Mouse (Mus musculus) megakaryocyte, embryonic 14.5 days (primary cell): ENCODE results near the gene Gm20388.

Experiments used
- FLI1 ChIP-seq: IDR thresholded peaks from 2 replicates; pipeline ENCODE4 v1.6.1; 2012; ENCODE audit warnings: low read length, inconsistent platforms, mixed read lengths
- GATA1 ChIP-seq: IDR thresholded peaks from 3 replicates; pipeline ENCODE4 v1.6.1; 2012; ENCODE audit warnings: mixed read lengths, low read length, inconsistent platforms, borderline replicate concordance

- TF ChIP-seq FLI1 (no peak), GATA1 (no peak)
These were observed 1938.7 kb downstream of the Gm20388 start for GRCm38 (mm10) chr8:121849303-121849702.
